Mouse (Mus musculus) cerebellum, adult 2 months (tissue): ENCODE data around the gene Sumo2.

Experiments
- CTCF ChIP-seq: fragments of 200-500 bp; IDR thresholded peaks from 2 replicates; pipeline ENCODE4 v1.5.1; 2011; ENCODE audit warnings: low read depth, mild to moderate bottlenecking, control low read depth, low read length, moderate library complexity, borderline replicate concordance; ENCODE audit not compliant: insufficient read depth
- POLR2A ChIP-seq: fragments of 200-500 bp; IDR thresholded peaks from 2 replicates; pipeline ENCODE4 v1.6.1; 2011; ENCODE audit warnings: low read length, control low read depth, borderline replicate concordance; ENCODE audit not compliant: insufficient read depth

DNA sequence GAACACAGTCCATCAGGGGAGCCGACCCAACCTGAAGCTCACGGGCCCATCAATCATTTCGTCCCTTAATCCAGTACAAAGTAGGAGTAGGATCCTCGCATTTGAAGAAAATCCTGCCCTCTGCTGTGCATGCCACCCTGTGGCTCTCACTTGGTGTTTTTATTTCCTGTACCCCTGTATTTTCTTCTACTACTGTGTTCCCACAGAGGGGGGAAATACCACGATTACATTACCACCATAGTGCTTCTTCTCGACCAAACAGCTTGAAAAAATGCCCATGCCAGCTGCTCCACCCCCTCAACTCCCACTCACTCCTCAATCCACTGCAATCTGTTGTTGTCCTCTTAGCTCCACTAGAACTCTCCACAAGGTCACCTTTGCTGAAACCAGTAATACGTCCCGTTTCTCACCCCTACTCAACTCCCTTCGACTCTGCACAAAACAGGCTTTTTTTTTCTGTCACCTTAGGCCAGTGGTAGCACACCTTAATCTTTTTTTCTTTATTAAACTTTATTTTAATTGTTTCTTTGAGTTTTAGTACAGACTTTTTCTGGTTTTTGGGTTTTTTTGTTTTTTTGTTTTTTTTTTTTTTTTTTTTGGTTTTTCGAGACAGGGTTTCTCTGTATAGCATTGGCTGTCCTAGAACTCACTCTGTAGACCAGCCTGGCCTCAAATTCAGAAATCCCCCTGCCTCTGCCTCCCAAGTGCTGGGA lies 936 bp upstream of the Sumo2 start:
- no peak for TF ChIP-seq POLR2A
- no peak for TF ChIP-seq CTCF
